Mouse (Mus musculus) MEL (cell line): ENCODE results near the gene Hist2h2ac. TPM values are rescaled to one million over a fixed set of nuclear protein-coding genes. Genes with fewer than 3 reads are reported as not detected.

Experiments
- DNase-seq: peaks from one replicate; pipeline ENCODE4 v3.0.0; 2011; ENCODE audit warnings: low read depth, low spot score
- H3K27ac ChIP-seq: 2 replicates; pipeline ENCODE4 v1.5.1; 2012; ENCODE audit warnings: low read depth, mild to moderate bottlenecking, control low read depth, low read length, moderate library complexity; ENCODE audit not compliant: control insufficient read depth
- H3K27me3 ChIP-seq, 2 experiments: fragments of 150-350 bp in 1 of 2; sonication (generic) in 1 of 2; 2 replicates each; pipeline ENCODE4 v1.6.1; 2012; ENCODE audit warnings: low read length in 2 of 2, mild to moderate bottlenecking in 2 of 2, improper control_type of control experiment in 1 of 2, moderate library complexity in 1 of 2; ENCODE audit not compliant: insufficient read depth in 2 of 2, control insufficient read depth in 1 of 2
- H3K36me3 ChIP-seq, 2 experiments: 2 replicates each; pipeline ENCODE4 v1.6.1; 2012 to 2014; ENCODE audit warnings: low read length in 2 of 2, improper control_type of control experiment in 1 of 2, inconsistent platforms in 1 of 2, mild to moderate bottlenecking in 1 of 2; ENCODE audit not compliant: insufficient read depth in 2 of 2, control insufficient read depth in 1 of 2
- H3K4me1 ChIP-seq, 2 experiments: fragments of 150-350 bp in 1 of 2; sonication (generic) in 1 of 2; 2 replicates each; pipeline ENCODE4 v1.6.1; 2012; ENCODE audit warnings: low read length in 2 of 2, improper control_type of control experiment in 1 of 2, mild to moderate bottlenecking in 1 of 2; ENCODE audit not compliant: insufficient read depth in 2 of 2, control insufficient read depth in 1 of 2
- H3K4me3 ChIP-seq, 2 experiments: fragments of 150-350 bp in 1 of 2; sonication (generic) in 1 of 2; 2 replicates each; pipeline ENCODE4 v1.5.1; 2012; ENCODE audit warnings: low read depth in 2 of 2, low read length in 2 of 2, mild to moderate bottlenecking in 2 of 2, moderate library complexity in 2 of 2, control low read depth in 1 of 2, improper control_type of control experiment in 1 of 2; ENCODE audit not compliant: control insufficient read depth in 1 of 2, insufficient read depth in 1 of 2
- H3K79me2 ChIP-seq: 2 replicates; pipeline ENCODE4 v1.6.1; 2012; ENCODE audit warnings: mild to moderate bottlenecking, low read length, moderate library complexity; ENCODE audit not compliant: control insufficient read depth, poor library complexity, insufficient read depth
- H3K9ac ChIP-seq: 2 replicates; pipeline ENCODE4 v1.6.1; 2012; ENCODE audit warnings: low read depth, mild to moderate bottlenecking, control low read depth, low read length, moderate library complexity; ENCODE audit not compliant: control insufficient read depth, poor library complexity, severe bottlenecking
- H3K9me3 ChIP-seq: fragments of 150-350 bp; sonication (generic); replicated peaks from 2 replicates; pipeline ENCODE4 v1.6.1; 2012; ENCODE audit warnings: mild to moderate bottlenecking, low read length, improper control_type of control experiment, moderate library complexity; ENCODE audit not compliant: insufficient read depth
- BHLHE40 ChIP-seq: IDR thresholded peaks from 2 replicates; pipeline ENCODE4 v1.6.1; 2012; ENCODE audit warnings: low read depth, mild to moderate bottlenecking, inconsistent platforms, low read length, improper control_type of control experiment, borderline replicate concordance
- CHD1 ChIP-seq: IDR thresholded peaks from 2 replicates; pipeline ENCODE4 v1.6.1; 2012; ENCODE audit warnings: low read depth, mild to moderate bottlenecking, inconsistent platforms, low read length, improper control_type of control experiment
- CHD2 ChIP-seq: IDR thresholded peaks from 2 replicates; pipeline ENCODE4 v1.6.1; 2011; ENCODE audit warnings: low read length, improper control_type of control experiment
- CTCF ChIP-seq, 3 experiments: IDR thresholded peaks in 2 of 3; conservative IDR thresholded peaks in 1 of 3; 2 replicates each; pipeline ENCODE4 v1.5.1; 2011 to 2012; ENCODE audit warnings: low read length in 3 of 3, low read depth in 2 of 3, mild to moderate bottlenecking in 2 of 3, improper control_type of control experiment in 1 of 3, inconsistent platforms in 1 of 3, mixed read lengths in 1 of 3, moderate library complexity in 1 of 3; ENCODE audit not compliant: control insufficient read depth in 1 of 3, insufficient read depth in 1 of 3, poor library complexity in 1 of 3, severe bottlenecking in 1 of 3
- E2F4 ChIP-seq: IDR thresholded peaks from 2 replicates; pipeline ENCODE4 v1.6.1; 2011; ENCODE audit warnings: low read depth, low read length, improper control_type of control experiment, borderline replicate concordance
- EP300 ChIP-seq, 2 experiments: IDR thresholded peaks; 2 replicates each; pipeline ENCODE4 v1.6.1; 2011; ENCODE audit warnings: improper control_type of control experiment in 2 of 2, low read length in 2 of 2, low read depth in 1 of 2, mild to moderate bottlenecking in 1 of 2
- ETS1 ChIP-seq: IDR thresholded peaks from 2 replicates; pipeline ENCODE4 v1.6.1; 2012; ENCODE audit warnings: low read depth, mild to moderate bottlenecking, inconsistent platforms, low read length, improper control_type of control experiment, moderate library complexity
- GABPA ChIP-seq: IDR thresholded peaks from 2 replicates; pipeline ENCODE4 v1.6.1; 2012; ENCODE audit warnings: low read depth, mild to moderate bottlenecking, inconsistent platforms, low read length, improper control_type of control experiment, moderate library complexity
- GATA1 ChIP-seq: IDR thresholded peaks from 2 replicates; pipeline ENCODE4 v1.6.1; 2011; ENCODE audit warnings: low read depth, low read length, improper control_type of control experiment
- HCFC1 ChIP-seq: IDR thresholded peaks from 2 replicates; pipeline ENCODE4 v1.6.1; 2012; ENCODE audit warnings: low read depth, mild to moderate bottlenecking, inconsistent platforms, low read length, improper control_type of control experiment, moderate library complexity
- JUND ChIP-seq: IDR thresholded peaks from 2 replicates; pipeline ENCODE4 v1.6.1; 2011; ENCODE audit warnings: low read depth, mild to moderate bottlenecking, improper control_type of control experiment, low read length
- KAT2A ChIP-seq: conservative IDR thresholded peaks from 2 replicates; pipeline ENCODE4 v1.6.1; 2012; ENCODE audit warnings: low read depth, low read length, improper control_type of control experiment, inconsistent platforms
- MAFK ChIP-seq: IDR thresholded peaks from 2 replicates; pipeline ENCODE4 v1.6.1; 2011; ENCODE audit warnings: low read depth, mild to moderate bottlenecking, low read length, improper control_type of control experiment, borderline replicate concordance
- MAX ChIP-seq: IDR thresholded peaks from 2 replicates; pipeline ENCODE4 v1.6.1; 2011; ENCODE audit warnings: low read length, improper control_type of control experiment
- MAZ ChIP-seq: IDR thresholded peaks from 2 replicates; pipeline ENCODE4 v1.6.1; 2012; ENCODE audit warnings: low read depth, mild to moderate bottlenecking, inconsistent platforms, low read length, improper control_type of control experiment
- MXI1 ChIP-seq: IDR thresholded peaks from 2 replicates; pipeline ENCODE4 v1.6.1; 2011; ENCODE audit warnings: mild to moderate bottlenecking, low read depth, low read length, improper control_type of control experiment
- MYB ChIP-seq: IDR thresholded peaks from 2 replicates; pipeline ENCODE4 v1.6.1; 2011; ENCODE audit warnings: mild to moderate bottlenecking, low read depth, low read length, improper control_type of control experiment
- NELFE ChIP-seq: IDR thresholded peaks from 2 replicates; pipeline ENCODE4 v1.6.1; 2011; ENCODE audit warnings: low read depth, low read length, improper control_type of control experiment
- NRF1 ChIP-seq: IDR thresholded peaks from 2 replicates; pipeline ENCODE4 v1.6.1; 2014; ENCODE audit warnings: low read depth, mild to moderate bottlenecking, inconsistent platforms, low read length, improper control_type of control experiment, moderate library complexity; ENCODE audit not compliant: poor library complexity, insufficient read depth, severe bottlenecking
- POLR2AphosphoS2 ChIP-seq: IDR thresholded peaks from 2 replicates; pipeline ENCODE4 v1.6.1; 2011; ENCODE audit warnings: low read length, improper control_type of control experiment
- POLR2AphosphoS5 ChIP-seq: IDR thresholded peaks from 2 replicates; pipeline ENCODE4 v1.6.1; 2012; ENCODE audit warnings: low read depth, borderline replicate concordance, mild to moderate bottlenecking, inconsistent platforms, low read length, moderate library complexity, mixed read lengths
- RAD21 ChIP-seq: IDR thresholded peaks from 2 replicates; pipeline ENCODE4 v1.6.1; 2011; ENCODE audit warnings: mild to moderate bottlenecking, low read depth, low read length, improper control_type of control experiment
- RCOR1 ChIP-seq: IDR thresholded peaks from 2 replicates; pipeline ENCODE4 v1.6.1; 2012; ENCODE audit warnings: low read depth, mild to moderate bottlenecking, inconsistent platforms, low read length, improper control_type of control experiment
- SIN3A ChIP-seq: IDR thresholded peaks from 2 replicates; pipeline ENCODE4 v1.6.1; 2012; ENCODE audit warnings: low read length, improper control_type of control experiment, inconsistent platforms
- SMC3 ChIP-seq: IDR thresholded peaks from 2 replicates; pipeline ENCODE4 v1.6.1; 2011; ENCODE audit warnings: low read depth, low read length, improper control_type of control experiment
- TAL1 ChIP-seq: IDR thresholded peaks from 2 replicates; pipeline ENCODE4 v1.6.1; 2012; ENCODE audit warnings: mild to moderate bottlenecking, inconsistent platforms, low read length, moderate library complexity, mixed read lengths
- TBP ChIP-seq: IDR thresholded peaks from 2 replicates; pipeline ENCODE4 v1.8.0; 2011; ENCODE audit warnings: low read depth, low read length, improper control_type of control experiment
- TCF12 ChIP-seq: IDR thresholded peaks from 2 replicates; pipeline ENCODE4 v1.6.1; 2014; ENCODE audit warnings: low read depth, mild to moderate bottlenecking, inconsistent platforms, low read length, improper control_type of control experiment, moderate library complexity
- UBTF ChIP-seq: IDR thresholded peaks from 2 replicates; pipeline ENCODE4 v1.6.1; 2012; ENCODE audit warnings: low read depth, mild to moderate bottlenecking, inconsistent platforms, low read length, improper control_type of control experiment, moderate library complexity, borderline replicate concordance; ENCODE audit not compliant: insufficient read depth
- ZKSCAN1 ChIP-seq: IDR thresholded peaks from 2 replicates; pipeline ENCODE4 v1.6.1; 2012; ENCODE audit warnings: low read depth, mild to moderate bottlenecking, inconsistent platforms, low read length, improper control_type of control experiment, moderate library complexity
- ZMIZ1 ChIP-seq: IDR thresholded peaks from 2 replicates; pipeline ENCODE4 v1.6.1; 2012; ENCODE audit warnings: low read depth, mild to moderate bottlenecking, inconsistent platforms, low read length, improper control_type of control experiment, moderate library complexity
- ZNF384 ChIP-seq: IDR thresholded peaks from 2 replicates; pipeline ENCODE4 v1.6.1; 2012; ENCODE audit warnings: low read depth, mild to moderate bottlenecking, inconsistent platforms, low read length, improper control_type of control experiment
- polyA plus RNA-seq, 2 experiments: library from polyadenylated mRNA; stranded (reverse) in 1 of 2; unstranded in 1 of 2; fragments of >175 nt in 1 of 2; fragments of >200 nt in 1 of 2; gene quantifications; 2 replicates each; pipeline versions ENCODE4 v1.2.1 to v1.2.4; 2012; ENCODE audit warnings: low replicate concordance in 2 of 2, low read depth in 1 of 2; ENCODE audit not compliant: insufficient read length in 2 of 2, insufficient read depth in 1 of 2, missing spikeins in 1 of 2
- total RNA-seq: library from RNA; depleted of rRNA; stranded (reverse); fragments of 300-350 nt; gene quantifications from 2 replicates; pipeline ENCODE4 v1.2.3, GENCODE M21; 2012

Gene Hist2h2ac
- total and polyA plus RNA-seq, 3 experiments: 4.8 to 2,824 TPM; not detected in 1

DNA sequence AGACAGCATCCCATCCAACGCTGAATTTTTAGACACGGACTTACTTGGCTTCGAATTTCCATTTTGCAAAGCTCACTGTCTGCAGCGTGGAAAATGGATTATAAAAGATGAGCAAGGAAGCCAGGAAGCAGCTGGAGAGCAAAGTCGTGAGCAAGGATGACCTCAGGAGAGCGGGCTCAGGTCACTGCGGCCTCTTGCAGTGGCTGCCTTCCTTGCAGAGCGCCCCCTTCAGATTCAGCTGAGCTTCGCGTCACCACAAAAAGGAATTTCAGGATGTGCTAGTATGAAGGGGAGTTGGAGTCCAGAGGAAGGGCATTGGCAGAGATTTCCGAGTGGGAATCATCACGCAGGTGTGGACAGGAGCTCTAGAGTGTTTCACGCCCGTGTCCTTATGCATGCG is 11.4 kb downstream of the Hist2h2ac start:
- Histone ChIP-seq H3K9me3 (no peaks in the 10 kb centered on the region), H3K27me3 (peaks cover 32 to 61% of the 10 kb centered on the region in 2 experiments)

GRCm38 (mm10) chr3:96207819-96208218 is 12.9 kb downstream of the Hist2h2ac start:
- peak; percentile 38 for DNase-seq
- no peaks in the 10 kb centered on the region for H3K4me1 ChIP-seq
- peaks cover 24 to 47% of the 10 kb centered on the region in 2 experiments for H3K27me3 ChIP-seq
- no peaks in the 10 kb centered on the region for H3K9me3 ChIP-seq
- H3K36me3 ChIP-seq: no peaks in the 10 kb centered on the region
- H3K9ac ChIP-seq: no peak overlapping the region
- H3K27ac ChIP-seq: no peak overlapping the region
- H3K4me3 ChIP-seq: no peak overlapping the region
- no peaks in the 10 kb centered on the region for H3K79me2 ChIP-seq
- TF ChIP-seq MYB: no peak
- peak in 1 of 3 experiments; percentile 54; a peak in 2 of 6 replicates for TF ChIP-seq CTCF (IDR thresholded peaks at IDR 0.05 in 2 of 3, conservative IDR thresholded peaks at IDR 0.05 in 1 of 3; ENCODE audit: control insufficient read depth in 1 of 3, insufficient read depth in 1 of 3, low read depth in 2 of 3, low read length in 3 of 3, poor library complexity in 1 of 3, severe bottlenecking in 1 of 3)
- no peak for TF ChIP-seq NRF1
- no peak for TF ChIP-seq MAX
- TF ChIP-seq RAD21: peak; percentile 63
- TF ChIP-seq CHD2: no peak
- no peak for TF ChIP-seq UBTF
- no peak for TF ChIP-seq HCFC1
- TF ChIP-seq MAZ: no peak
- no peak for TF ChIP-seq BHLHE40
- no peak for TF ChIP-seq EP300 (IDR thresholded peaks at IDR 0.05; ENCODE audit: low read depth in 1 of 2, low read length in 2 of 2)
- TF ChIP-seq ZMIZ1: no peak
- TF ChIP-seq TBP: no peak
- TF ChIP-seq GABPA: no peak
- TF ChIP-seq POLR2AphosphoS5: no peak
- no peak for TF ChIP-seq ZNF384
- no peak for TF ChIP-seq MAFK
- no peak for TF ChIP-seq KAT2A
- no peak for TF ChIP-seq NELFE
- TF ChIP-seq RCOR1: no peak
- TF ChIP-seq CHD1: no peak
- TF ChIP-seq GATA1: no peak
- TF ChIP-seq POLR2AphosphoS2: no peak
- TF ChIP-seq JUND: no peak
- TF ChIP-seq TAL1: no peak
- no peak for TF ChIP-seq ZKSCAN1
- TF ChIP-seq ETS1: no peak
- TF ChIP-seq E2F4: no peak
- peak; percentile 44; the same call in 1 of the 2 replicates for TF ChIP-seq SMC3
- no peak for TF ChIP-seq TCF12
- TF ChIP-seq SIN3A: no peak

More for the DNA sequence above, 11.4 kb downstream of the Hist2h2ac start:
- Histone ChIP-seq H3K27ac (no peak overlapping the region), H3K4me3 (no peak overlapping the region), H3K9ac (no peak overlapping the region), H3K79me2 (no peaks in the 10 kb centered on the region), H3K36me3 (no peaks in the 10 kb centered on the region), H3K4me1 (no peaks in the 10 kb centered on the region)
- no peak for DNase-seq
- TF ChIP-seq MXI1 (no peak), CHD1 (no peak), CTCF (IDR thresholded peaks at IDR 0.05 in 2 of 3, conservative IDR thresholded peaks at IDR 0.05 in 1 of 3; ENCODE audit: control insufficient read depth in 1 of 3, insufficient read depth in 1 of 3, low read depth in 2 of 3, low read length in 3 of 3, poor library complexity in 1 of 3, severe bottlenecking in 1 of 3) (peak; percentile 40 to 64 (median 50); a peak in 5 of 6 replicates), JUND (no peak), UBTF (no peak), SMC3 (peak; percentile 24)
